Mouse (Mus musculus): ENCODE measurements around the gene Slc7a14. TPM values are rescaled to one million over a fixed set of nuclear protein-coding genes. Genes with fewer than 3 reads are reported as not detected.

Gene Slc7a14
- total and polyA plus RNA-seq, 2 experiments from 2014 or later: 8.1 to 24.7 TPM

DNA sequence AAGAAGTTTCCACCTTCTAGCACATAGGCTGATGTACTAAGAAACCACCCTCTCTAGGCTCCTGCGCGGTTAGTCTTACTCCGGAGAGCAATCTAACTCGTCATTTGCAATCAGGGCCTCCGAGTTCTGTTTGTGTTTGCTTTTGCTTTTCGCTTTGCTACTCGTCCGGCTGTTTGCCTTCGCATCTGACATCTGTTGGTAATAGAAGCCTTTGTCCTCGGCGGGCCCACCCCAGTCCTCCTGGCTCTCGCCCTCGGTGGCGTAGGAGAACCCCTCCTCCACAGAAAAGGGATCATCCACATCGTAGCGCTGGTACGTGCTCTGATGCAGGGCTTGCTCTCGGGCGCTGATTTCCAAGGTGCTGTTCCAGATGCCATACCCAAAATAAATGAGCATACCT, 101.2 kb downstream of the Slc7a14 start:
- Histone ChIP-seq H3K4me1 (ENCODE audit: insufficient read depth, low read length) (no peaks in the 10 kb centered on the region), H3K4me2 (ENCODE audit: low read depth, low read length, poor library complexity, severe bottlenecking) (0 out of 2 replicates have a peak overlapping the region, but pooled peaks have one; percentile 15), H3K27me3 (ENCODE audit: insufficient read depth, low read length) (no peaks in the 10 kb centered on the region), H3K9ac (replicated peaks; ENCODE audit: low read length, poor library complexity, severe bottlenecking) (no peak overlapping the region), H3K36me3 (ENCODE audit: insufficient read depth, low read length) (peaks cover 4% of the 10 kb centered on the region; the same call in 1 of the 2 replicates), H3K4me3 (ENCODE audit: low read depth, low read length) (no peak overlapping the region), H3K9me3 (ENCODE audit: low read length) (no peaks in the 10 kb centered on the region), H3K27ac (ENCODE audit: low read depth, low read length) (no peak overlapping the region)
- no peak for DNase-seq (ENCODE audit: low spot score)
- 22% methylated on average over 19 of the region's 19 CpGs for WGBS
- TF ChIP-seq CTCF (IDR thresholded peaks at IDR 0.05): no peak
- no peak for ATAC-seq (ENCODE audit: low FRiP score)

DNA sequence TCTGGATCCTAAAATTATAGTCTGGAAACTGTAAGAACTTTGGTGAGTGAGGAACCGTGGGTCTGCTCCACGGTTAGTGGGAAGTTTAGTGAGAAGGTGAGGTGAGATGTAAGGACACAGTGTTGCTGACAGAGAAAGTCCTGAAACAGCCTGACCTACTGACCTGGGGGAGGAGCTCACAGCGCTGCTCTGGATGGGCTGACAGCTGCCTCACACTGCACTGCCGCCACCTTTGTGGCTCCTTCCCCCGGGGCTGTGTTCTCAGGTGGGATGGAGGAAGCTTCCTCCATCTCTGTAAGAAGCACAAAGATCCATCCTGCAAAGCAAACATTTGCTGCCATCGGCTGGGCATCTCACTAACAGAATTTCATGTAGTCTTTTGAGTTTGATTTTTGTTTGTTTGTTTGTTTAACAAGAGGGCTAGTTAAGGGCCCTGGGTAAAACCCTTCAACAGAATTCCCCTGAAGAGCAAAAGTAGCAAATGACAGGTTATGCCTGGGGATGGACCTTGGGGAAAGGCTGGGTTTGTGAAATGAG, 101.7 kb downstream of the Slc7a14 start:
- no peak overlapping the region for H3K4me2 ChIP-seq (ENCODE audit: low read depth, low read length, poor library complexity, severe bottlenecking)
- peaks cover 4% of the 10 kb centered on the region; the same call in 1 of the 2 replicates for H3K36me3 ChIP-seq (ENCODE audit: insufficient read depth, low read length)
- H3K27me3 ChIP-seq (ENCODE audit: insufficient read depth, low read length): no peaks in the 10 kb centered on the region
- no peaks in the 10 kb centered on the region for H3K4me1 ChIP-seq (ENCODE audit: insufficient read depth, low read length)
- H3K27ac ChIP-seq (ENCODE audit: low read depth, low read length): no peak overlapping the region
- DNase-seq (ENCODE audit: low spot score): no peak
- H3K9me3 ChIP-seq (ENCODE audit: low read length): no peaks in the 10 kb centered on the region
- no peak overlapping the region for H3K9ac ChIP-seq (replicated peaks; ENCODE audit: low read length, poor library complexity, severe bottlenecking)
- no peak overlapping the region for H3K4me3 ChIP-seq (ENCODE audit: low read depth, low read length)
- WGBS: 25% methylated on average over 6 of the region's 6 CpGs
- TF ChIP-seq CTCF (IDR thresholded peaks at IDR 0.05): no peak
- ATAC-seq (ENCODE audit: low FRiP score): no peak

DNA sequence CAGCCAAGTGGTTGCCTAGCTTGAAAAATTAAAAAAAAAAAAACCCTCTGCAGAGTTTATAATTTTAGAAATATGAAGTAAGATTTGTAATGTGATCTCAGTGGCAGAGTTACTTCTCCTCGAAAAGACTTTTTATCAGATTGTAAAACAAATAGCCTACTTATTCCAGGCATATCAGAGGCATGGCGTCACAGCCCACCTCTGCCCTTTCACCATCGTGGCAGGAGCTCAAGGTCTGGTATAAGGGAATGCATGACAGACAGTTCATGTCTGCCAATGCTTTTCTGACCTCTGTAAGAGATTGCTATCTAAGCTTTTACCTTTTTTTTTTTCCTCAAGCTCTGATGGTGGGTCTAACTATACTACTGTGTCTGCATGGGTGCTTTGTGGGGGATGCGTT, 102.1 kb downstream of the Slc7a14 start:
- ATAC-seq (ENCODE audit: low FRiP score) (no peak), DNase-seq (ENCODE audit: low spot score) (no peak)
- 77% methylated on average over 4 of the region's 4 CpGs for WGBS
- H3K9me3 ChIP-seq (ENCODE audit: low read length): no peaks in the 10 kb centered on the region
- H3K27me3 ChIP-seq (ENCODE audit: insufficient read depth, low read length): no peaks in the 10 kb centered on the region
- no peaks in the 10 kb centered on the region for H3K4me1 ChIP-seq (ENCODE audit: insufficient read depth, low read length)
- TF ChIP-seq CTCF (IDR thresholded peaks at IDR 0.05): no peak
- no peak overlapping the region for H3K4me3 ChIP-seq (ENCODE audit: low read depth, low read length)
- H3K9ac ChIP-seq (replicated peaks; ENCODE audit: low read length, poor library complexity, severe bottlenecking): no peak overlapping the region
- H3K4me2 ChIP-seq (ENCODE audit: low read depth, low read length, poor library complexity, severe bottlenecking): no peak overlapping the region
- no peak overlapping the region for H3K27ac ChIP-seq (ENCODE audit: low read depth, low read length)
- peaks cover 4% of the 10 kb centered on the region; the same call in 1 of the 2 replicates for H3K36me3 ChIP-seq (ENCODE audit: insufficient read depth, low read length)

DNA sequence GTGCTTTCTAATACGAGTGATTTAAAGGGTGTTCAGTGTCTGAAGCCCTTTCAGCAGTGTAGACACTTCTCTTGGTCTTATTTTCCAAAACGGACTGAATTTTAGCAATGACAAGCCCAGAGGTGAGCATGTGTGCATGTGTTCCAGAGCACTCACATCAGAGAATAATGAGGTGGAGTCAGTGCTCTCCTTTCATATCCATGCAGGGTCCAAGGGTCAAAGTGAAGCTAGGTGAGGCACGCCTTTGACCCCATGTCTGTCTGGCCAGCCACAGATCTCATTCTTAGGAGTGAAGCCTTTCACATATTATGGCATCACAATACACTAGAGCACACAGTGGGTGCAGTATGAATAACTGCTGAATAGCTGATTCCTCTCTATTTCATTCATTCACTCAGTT, 105.0 kb downstream of the Slc7a14 start:
- Histone ChIP-seq H3K27ac (ENCODE audit: low read depth, low read length) (no peak overlapping the region), H3K4me3 (ENCODE audit: low read depth, low read length) (no peak overlapping the region), H3K9me3 (ENCODE audit: low read length) (no peaks in the 10 kb centered on the region), H3K4me1 (ENCODE audit: insufficient read depth, low read length) (no peaks in the 10 kb centered on the region), H3K9ac (replicated peaks; ENCODE audit: low read length, poor library complexity, severe bottlenecking) (no peak overlapping the region), H3K36me3 (ENCODE audit: insufficient read depth, low read length) (peaks cover 4% of the 10 kb centered on the region; the same call in 1 of the 2 replicates), H3K27me3 (ENCODE audit: insufficient read depth, low read length) (no peaks in the 10 kb centered on the region), H3K4me2 (ENCODE audit: low read depth, low read length, poor library complexity, severe bottlenecking) (no peak overlapping the region)
- WGBS: 82% methylated on average over 3 of the region's 3 CpGs
- DNase-seq (ENCODE audit: low spot score): no peak
- ATAC-seq (ENCODE audit: low FRiP score): no peak
- no peak for TF ChIP-seq CTCF (IDR thresholded peaks at IDR 0.05)

DNA sequence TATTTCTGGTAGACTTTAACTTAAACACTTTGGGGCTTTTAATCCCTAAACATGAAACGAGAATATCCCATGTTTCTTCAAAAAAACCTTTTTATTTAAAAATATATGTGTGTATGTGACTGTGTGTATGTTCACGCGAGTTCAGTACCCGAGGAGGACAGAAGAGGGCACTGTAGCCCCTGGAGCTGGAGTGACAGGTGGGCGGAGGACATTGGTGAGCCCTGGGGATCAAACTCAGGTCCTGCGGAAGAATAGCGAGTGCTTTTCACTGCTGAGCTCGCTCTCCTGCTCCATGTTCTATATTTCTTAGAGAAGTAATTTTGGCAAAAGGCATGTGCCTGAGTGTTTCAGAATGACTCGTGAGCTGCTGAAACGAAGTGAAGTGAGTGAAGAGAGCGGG, 106.2 kb downstream of the Slc7a14 start:
- WGBS: 95% methylated on average over 11 of the region's 11 CpGs
- TF ChIP-seq CTCF (IDR thresholded peaks at IDR 0.05): 0 out of 2 replicates have a peak, but pooled peaks have one; percentile 18
- Histone ChIP-seq H3K27ac (ENCODE audit: low read depth, low read length) (no peak overlapping the region), H3K4me3 (ENCODE audit: low read depth, low read length) (no peak overlapping the region), H3K9me3 (ENCODE audit: low read length) (no peaks in the 10 kb centered on the region), H3K4me1 (ENCODE audit: insufficient read depth, low read length) (no peaks in the 10 kb centered on the region), H3K9ac (replicated peaks; ENCODE audit: low read length, poor library complexity, severe bottlenecking) (no peak overlapping the region), H3K4me2 (ENCODE audit: low read depth, low read length, poor library complexity, severe bottlenecking) (no peak overlapping the region), H3K27me3 (ENCODE audit: insufficient read depth, low read length) (no peaks in the 10 kb centered on the region), H3K36me3 (ENCODE audit: insufficient read depth, low read length) (peaks cover 4% of the 10 kb centered on the region; the same call in 1 of the 2 replicates)
- ATAC-seq (ENCODE audit: low FRiP score) (no peak), DNase-seq (ENCODE audit: low spot score) (no peak)

DNA sequence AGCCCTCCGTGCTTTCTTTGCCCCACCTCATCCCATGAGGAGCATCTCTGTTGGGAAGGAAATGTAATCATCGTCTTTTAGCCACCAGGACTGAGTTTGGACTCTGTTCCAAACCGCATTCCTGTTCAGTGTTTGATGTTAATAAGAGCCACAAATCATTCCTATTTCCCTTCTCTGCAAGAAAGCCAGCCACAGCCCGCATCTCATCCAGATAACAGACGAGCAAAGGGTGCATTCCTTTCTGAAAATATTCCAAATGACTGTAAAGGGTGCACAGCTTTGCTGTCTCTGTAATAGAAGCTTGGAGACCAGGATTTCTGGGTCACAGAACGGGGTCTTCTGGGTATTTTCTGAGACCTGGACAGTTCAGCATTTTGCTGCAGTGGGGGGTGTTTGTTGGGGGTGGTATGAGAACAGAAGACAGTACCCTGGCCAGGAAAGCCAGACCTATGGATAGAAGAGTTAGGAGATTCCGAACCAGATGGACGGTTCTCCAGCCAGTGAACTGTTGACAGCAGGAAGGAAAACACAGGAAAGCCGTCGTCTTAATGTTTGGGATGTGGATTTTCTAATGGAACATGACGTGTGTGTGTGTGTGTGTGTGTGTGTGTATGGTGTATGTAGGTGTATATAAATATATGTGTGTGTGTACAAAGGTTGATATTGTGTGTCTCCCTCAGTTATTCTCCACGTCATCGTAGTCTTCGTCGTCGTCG, 110.9 kb downstream of the Slc7a14 start:
- 88% methylated on average over 17 of the region's 17 CpGs for WGBS
- Histone ChIP-seq H3K4me3 (ENCODE audit: low read depth, low read length) (no peak overlapping the region), H3K4me2 (ENCODE audit: low read depth, low read length, poor library complexity, severe bottlenecking) (no peak overlapping the region), H3K27ac (ENCODE audit: low read depth, low read length) (no peak overlapping the region), H3K9me3 (ENCODE audit: low read length) (no peaks in the 10 kb centered on the region), H3K4me1 (ENCODE audit: insufficient read depth, low read length) (no peaks in the 10 kb centered on the region), H3K27me3 (ENCODE audit: insufficient read depth, low read length) (no peaks in the 10 kb centered on the region), H3K36me3 (ENCODE audit: insufficient read depth, low read length) (no peaks in the 10 kb centered on the region), H3K9ac (replicated peaks; ENCODE audit: low read length, poor library complexity, severe bottlenecking) (no peak overlapping the region)
- ATAC-seq (ENCODE audit: low FRiP score) (no peak), DNase-seq (ENCODE audit: low spot score) (no peak)
- TF ChIP-seq CTCF (IDR thresholded peaks at IDR 0.05): no peak

Data from midbrain, postnatal 0 days (tissue).